Comparison of ENCODE assay signal across 8 mouse cellular contexts in genomic region chr9:30140188-30140587, GRCm38 (mm10).
DNase-seq lines count a peak whose midpoint lies in the region; ATAC-seq and TF ChIP-seq lines count a peak whose summit lies in the region.

No protein-coding gene starts in this region.

- H3K27ac ChIP-seq in forebrain, embryonic 15.5 days (replicated peaks) = peak overlapping the region; percentile 58
- no peak overlapping the region for H3K27ac ChIP-seq in midbrain, postnatal 0 days (ENCODE audit: low read depth, low read length)

- H3K4me3 ChIP-seq in forebrain, embryonic 15.5 days = no peak overlapping the region
- no peak overlapping the region for H3K4me3 ChIP-seq in midbrain, postnatal 0 days (ENCODE audit: low read depth, low read length)

- TF ChIP-seq CTCF in midbrain, postnatal 0 days (IDR thresholded peaks at IDR 0.05) = no peak

- WGBS in forebrain, embryonic 15.5 days = 18% methylated on average over 3 of the region's 3 CpGs
- 40% methylated on average over 3 of the region's 3 CpGs for WGBS in midbrain, postnatal 0 days

- peak; percentile 68 for ATAC-seq in forebrain, embryonic 15.5 days (replicated peaks)
- ATAC-seq in midbrain, postnatal 0 days (ENCODE audit: low FRiP score) = no peak

- H3K27me3 ChIP-seq in forebrain, embryonic 15.5 days = no peaks in the 10 kb centered on the region
- no peaks in the 10 kb centered on the region for H3K27me3 ChIP-seq in midbrain, postnatal 0 days (ENCODE audit: insufficient read depth, low read length)

- no peaks in the 10 kb centered on the region for H3K36me3 ChIP-seq in forebrain, embryonic 15.5 days
- H3K36me3 ChIP-seq in midbrain, postnatal 0 days (ENCODE audit: insufficient read depth, low read length) = no peaks in the 10 kb centered on the region

- no peak overlapping the region for H3K9ac ChIP-seq in forebrain, embryonic 15.5 days (replicated peaks)
- H3K9ac ChIP-seq in midbrain, postnatal 0 days (replicated peaks; ENCODE audit: low read length, poor library complexity, severe bottlenecking) = no peak overlapping the region

- no peak overlapping the region for H3K4me2 ChIP-seq in forebrain, embryonic 15.5 days (replicated peaks)
- H3K4me2 ChIP-seq in midbrain, postnatal 0 days (ENCODE audit: low read depth, low read length, poor library complexity, severe bottlenecking) = no peak overlapping the region

- intact Hi-C loops in heart, postnatal 14 days (cut with DNase I) = no loop called here

- peaks cover 38% of the 10 kb centered on the region for H3K4me1 ChIP-seq in forebrain, embryonic 15.5 days
- H3K4me1 ChIP-seq in midbrain, postnatal 0 days (ENCODE audit: insufficient read depth, low read length) = peaks cover 5% of the 10 kb centered on the region; the same call in 1 of the 2 replicates

- DNase-seq in NIH3T3 (ENCODE audit: low read depth) = peak; percentile 40
- peak; percentile 85 for DNase-seq in adrenal gland, adult 2 months
- DNase-seq in heart, postnatal 14 days = peak; percentile 53 to 71
- DNase-seq in layer of hippocampus, postnatal 25 days (ENCODE audit: extremely low spot score in 1 of 2, low spot score in 1 of 2) = peak; percentile 59 to 79
- peak; percentile 88 for DNase-seq in midbrain, postnatal 0 days (ENCODE audit: low spot score)
- peak; percentile 70 for DNase-seq in urinary bladder, postnatal 14 days (ENCODE audit: low spot score)
- no peak for DNase-seq in thymus, postnatal 14 days

- no peaks in the 10 kb centered on the region for H3K9me3 ChIP-seq in forebrain, embryonic 15.5 days
- H3K9me3 ChIP-seq in midbrain, postnatal 0 days (ENCODE audit: low read length) = no peaks in the 10 kb centered on the region
